Mouse (Mus musculus) embryonic facial prominence, embryonic 12.5 days (tissue): ENCODE measurements around the gene S1pr4. TPM values are rescaled to one million over a fixed set of nuclear protein-coding genes. Genes with fewer than 3 reads are reported as not detected.
A peak's percentile ranks its signal among the peaks of the same experiment; 100 is the strongest.

ENCODE experiments used
- ATAC-seq: fragments of 200-750 bp; cut with Nextera tagmentation; 2 replicates; pipeline ENCODE4 v1.8.0; 2017; ENCODE audit not compliant: insufficient number of reproducible peaks, insufficient read depth, low FRiP score, low TSS enrichment
- H3K27ac ChIP-seq: fragments of 300-500 bp; sonication (generic); 2 replicates; pipeline ENCODE4 v1.5.1; 2016; ENCODE audit warnings: mild to moderate bottlenecking
- H3K27me3 ChIP-seq: fragments of 300-500 bp; sonication (generic); 2 replicates; pipeline ENCODE4 v1.6.1; 2016; ENCODE audit warnings: mild to moderate bottlenecking, moderate library complexity
- H3K36me3 ChIP-seq: fragments of 300-500 bp; sonication (generic); 2 replicates; pipeline ENCODE4 v1.6.1; 2016; ENCODE audit warnings: mild to moderate bottlenecking
- H3K4me1 ChIP-seq: fragments of 300-500 bp; sonication (generic); 2 replicates; pipeline ENCODE4 v1.6.1; 2016
- H3K4me2 ChIP-seq: fragments of 300-500 bp; sonication (generic); replicated peaks from 2 replicates; pipeline ENCODE4 v1.6.1; 2016; ENCODE audit warnings: mild to moderate bottlenecking, moderate library complexity
- H3K4me3 ChIP-seq: fragments of 300-500 bp; sonication (generic); 2 replicates; pipeline ENCODE4 v1.5.1; 2016; ENCODE audit warnings: mild to moderate bottlenecking
- H3K9ac ChIP-seq: fragments of 300-500 bp; sonication (generic); 2 replicates; pipeline ENCODE4 v1.6.1; 2016; ENCODE audit warnings: mild to moderate bottlenecking, moderate library complexity
- H3K9me3 ChIP-seq: fragments of 300-500 bp; sonication (generic); 2 replicates; pipeline ENCODE4 v1.6.1; 2016; ENCODE audit warnings: mild to moderate bottlenecking, moderate library complexity
- WGBS: fragments of 180-500 bp; shearing (Covaris S2); methylation state at CpG from one replicate; pipeline ENCODE4 v1.1.7; 2016; 5-methylcytosine and 5-hydroxymethylcytosine counted together
- polyA plus RNA-seq: library from polyadenylated mRNA; unstranded; fragments of >200 nt; fragmentation: Nextera tagmentation; extraction: Ambion mirVana; gene quantifications from 2 replicates; pipeline ENCODE4 v1.2.1, GENCODE M21; 2016

Gene S1pr4
- polyA plus RNA-seq, 1 experiment from 2014 or later: 0.58 TPM

DNA sequence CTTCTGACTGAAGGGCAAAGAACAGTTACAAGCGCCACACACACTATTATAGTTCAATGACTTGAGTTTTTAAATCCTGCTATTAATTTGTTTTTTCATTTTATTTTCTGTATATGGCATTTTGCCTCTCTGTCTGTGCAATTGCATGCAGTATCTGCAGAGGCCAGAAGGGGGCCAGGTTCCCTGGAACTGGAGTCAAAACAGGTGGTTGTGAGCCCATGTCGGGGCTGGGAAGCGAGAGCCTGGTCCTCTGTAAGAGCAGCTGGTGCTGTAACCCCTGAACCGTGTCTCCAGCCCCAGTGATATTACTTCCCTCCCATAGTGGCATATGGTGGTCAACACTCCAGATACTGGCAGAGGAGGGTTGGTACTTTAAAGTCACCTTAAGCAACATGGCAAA, 18.6 kb upstream of the S1pr4 start:
- no peak overlapping the region for H3K27ac ChIP-seq
- ATAC-seq: no peak
- 11% methylated on average over 4 of the region's 4 CpGs for WGBS
- 0 out of 2 replicates have a peak, but pooled peaks cover 8% of the 10 kb centered on the region for H3K27me3 ChIP-seq
- no peak overlapping the region for H3K4me2 ChIP-seq
- H3K36me3 ChIP-seq: no peaks in the 10 kb centered on the region
- H3K4me1 ChIP-seq: no peaks in the 10 kb centered on the region
- no peak overlapping the region for H3K4me3 ChIP-seq
- H3K9ac ChIP-seq: no peak overlapping the region
- peaks cover 4% of the 10 kb centered on the region; the same call in 1 of the 2 replicates for H3K9me3 ChIP-seq

DNA sequence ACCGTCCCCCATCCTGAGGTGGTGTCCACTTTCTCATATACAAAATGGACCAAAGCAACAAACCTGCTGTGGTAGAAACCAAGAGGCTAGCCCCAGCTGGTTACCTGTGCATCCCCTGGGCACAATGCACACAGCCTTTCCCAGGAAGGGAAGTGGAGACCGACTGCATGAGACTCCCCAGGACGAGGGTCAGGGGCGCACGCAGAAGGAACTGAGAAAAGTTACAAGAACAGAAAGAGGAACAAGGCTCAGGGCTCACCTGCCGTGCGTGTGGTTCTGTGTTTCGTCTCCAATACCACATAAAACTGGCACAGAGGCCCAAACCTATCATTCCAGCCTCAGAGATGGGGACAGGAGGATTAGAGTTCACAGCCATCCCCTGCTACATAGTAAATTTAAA, 17.3 kb upstream of the S1pr4 start:
- H3K4me2 ChIP-seq: no peak overlapping the region
- WGBS: 77% methylated on average over 8 of the region's 8 CpGs
- no peak for ATAC-seq
- no peak overlapping the region for H3K27ac ChIP-seq
- H3K27me3 ChIP-seq: peaks cover 9% of the 10 kb centered on the region
- no peak overlapping the region for H3K9ac ChIP-seq
- 0 out of 2 replicates have a peak, but pooled peaks cover 2% of the 10 kb centered on the region for H3K4me1 ChIP-seq
- peaks cover 4% of the 10 kb centered on the region; the same call in 1 of the 2 replicates for H3K9me3 ChIP-seq
- H3K4me3 ChIP-seq: no peak overlapping the region
- H3K36me3 ChIP-seq: no peaks in the 10 kb centered on the region

DNA sequence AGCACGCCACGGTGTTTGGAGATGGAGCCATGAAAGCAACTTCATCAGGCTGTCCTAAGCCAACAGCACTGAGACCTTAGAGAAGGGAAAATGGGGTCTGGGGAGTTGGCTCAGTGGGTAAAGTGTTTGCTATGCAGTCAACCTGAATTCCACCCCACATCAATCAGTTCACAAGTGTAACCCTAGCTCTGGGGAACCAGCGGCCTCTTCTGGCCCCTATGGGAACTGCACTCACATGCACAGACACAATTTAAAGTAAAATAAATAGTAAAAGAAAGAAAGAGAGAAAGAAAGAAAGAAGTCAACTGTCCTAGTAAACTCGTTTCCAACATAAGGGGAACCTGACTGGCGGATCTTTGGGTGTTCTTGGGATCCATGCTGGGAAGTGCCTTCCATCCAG, 13.9 kb upstream of the S1pr4 start:
- Histone ChIP-seq H3K4me3 (no peak overlapping the region), H3K9ac (no peak overlapping the region), H3K36me3 (no peaks in the 10 kb centered on the region), H3K27ac (no peak overlapping the region), H3K4me1 (0 out of 2 replicates have a peak, but pooled peaks cover 6% of the 10 kb centered on the region), H3K9me3 (peaks cover 4% of the 10 kb centered on the region; the same call in 1 of the 2 replicates), H3K27me3 (peaks cover 18% of the 10 kb centered on the region), H3K4me2 (no peak overlapping the region)
- ATAC-seq: no peak
- WGBS: 89% methylated on average over 5 of the region's 5 CpGs

DNA sequence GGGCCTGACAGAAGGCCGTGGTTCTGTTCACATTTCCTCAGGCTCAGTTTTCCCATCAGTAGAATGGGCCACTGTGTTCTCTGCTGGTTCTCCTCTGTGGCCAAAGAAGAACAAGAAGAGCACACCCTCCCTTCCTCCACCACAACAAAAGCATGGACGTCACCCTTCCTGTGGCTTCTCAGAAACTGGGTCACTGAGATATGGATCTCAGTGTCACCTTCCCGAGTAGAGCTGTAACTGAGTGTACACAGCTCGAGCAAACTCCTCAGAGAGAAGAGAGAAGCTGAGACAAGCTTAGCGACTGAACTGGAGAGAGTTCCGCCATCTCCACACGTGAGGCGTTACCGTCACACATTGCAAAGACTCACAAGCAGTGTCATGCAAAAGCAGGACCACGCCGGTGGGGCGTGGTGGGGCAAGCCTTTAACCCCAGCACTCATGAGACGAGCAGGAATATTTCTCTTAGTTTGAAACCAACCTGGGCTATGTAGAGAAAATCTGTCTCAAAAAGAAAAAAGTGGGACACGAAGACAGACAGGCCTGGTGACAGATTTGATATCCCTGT, 10.4 kb upstream of the S1pr4 start:
- WGBS: 77% methylated on average over 14 of the region's 14 CpGs
- ATAC-seq: no peak
- Histone ChIP-seq H3K9ac (no peak overlapping the region), H3K4me2 (no peak overlapping the region), H3K4me1 (0 out of 2 replicates have a peak, but pooled peaks cover 6% of the 10 kb centered on the region), H3K27me3 (peaks cover 10% of the 10 kb centered on the region), H3K9me3 (peaks cover 4% of the 10 kb centered on the region; the same call in 1 of the 2 replicates), H3K4me3 (no peak overlapping the region), H3K27ac (no peak overlapping the region), H3K36me3 (no peaks in the 10 kb centered on the region)

DNA sequence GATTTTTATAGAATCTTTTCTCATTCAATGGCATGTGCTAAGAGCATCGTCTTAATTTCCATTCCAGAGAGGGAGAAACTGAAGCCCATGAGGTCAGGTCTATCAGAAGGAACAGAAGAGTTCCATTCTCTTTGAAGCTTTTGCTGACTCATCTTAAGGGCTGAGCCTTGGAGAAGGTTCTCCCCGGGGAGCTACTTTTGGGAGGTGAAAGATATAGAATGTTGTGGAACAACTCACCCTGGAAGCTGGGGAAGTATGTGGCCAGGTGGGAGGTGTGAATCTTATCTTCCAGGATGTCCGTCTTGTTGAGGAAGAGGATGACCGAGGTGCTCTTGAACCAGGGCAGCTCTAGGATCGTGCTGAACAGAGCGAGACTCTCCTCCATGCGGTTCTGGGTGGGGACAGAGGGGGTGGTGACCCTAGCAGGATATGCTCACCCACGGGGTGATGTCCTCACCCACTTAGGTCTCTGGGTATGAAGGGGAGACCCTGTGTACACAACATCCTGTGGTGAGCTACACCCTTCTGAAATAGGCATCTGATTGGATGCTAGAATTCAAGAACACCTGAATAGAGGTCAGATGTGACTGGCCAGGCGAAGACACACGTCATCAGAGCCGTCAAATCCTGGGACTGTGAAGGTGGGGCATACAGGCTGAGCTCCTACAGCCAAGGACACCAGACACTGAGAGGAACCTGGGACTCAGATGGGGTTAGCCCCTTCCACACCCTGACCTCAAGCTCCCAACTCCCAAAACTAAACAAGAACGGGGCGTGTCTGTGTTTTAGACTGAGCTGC, 8.0 kb upstream of the S1pr4 start:
- Histone ChIP-seq H3K9ac (no peak overlapping the region), H3K27me3 (peaks cover 19% of the 10 kb centered on the region), H3K27ac (no peak overlapping the region), H3K9me3 (no peaks in the 10 kb centered on the region), H3K4me2 (no peak overlapping the region), H3K4me3 (no peak overlapping the region), H3K4me1 (0 out of 2 replicates have a peak, but pooled peaks cover 6% of the 10 kb centered on the region), H3K36me3 (no peaks in the 10 kb centered on the region)
- no peak for ATAC-seq
- 75% methylated on average over 13 of the region's 13 CpGs for WGBS

DNA sequence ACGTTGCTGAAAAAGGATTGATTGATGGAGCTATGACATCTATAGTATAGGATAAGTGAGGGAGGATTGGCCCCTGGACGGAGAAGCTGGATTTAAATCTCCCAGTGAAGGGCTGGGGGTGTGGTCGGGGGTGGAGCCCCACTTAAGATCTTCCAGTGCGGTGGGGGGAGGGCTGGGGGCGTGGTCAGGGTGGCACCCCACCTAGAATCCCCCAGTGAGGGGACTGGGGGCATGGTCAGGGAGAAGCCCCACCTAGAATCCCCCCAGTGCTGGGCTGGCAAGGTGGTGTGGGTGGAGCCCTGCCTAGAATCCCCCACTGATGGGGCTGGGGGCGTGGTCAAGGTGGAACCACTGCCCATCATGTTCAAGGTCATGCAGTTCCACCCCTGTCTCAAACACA, 7.2 kb upstream of the S1pr4 start:
- no peak overlapping the region for H3K4me2 ChIP-seq
- 41% methylated on average over 6 of the region's 6 CpGs for WGBS
- H3K27me3 ChIP-seq: peaks cover 17% of the 10 kb centered on the region
- H3K36me3 ChIP-seq: no peaks in the 10 kb centered on the region
- H3K9me3 ChIP-seq: no peaks in the 10 kb centered on the region
- H3K4me1 ChIP-seq: 0 out of 2 replicates have a peak, but pooled peaks cover 3% of the 10 kb centered on the region
- no peak overlapping the region for H3K4me3 ChIP-seq
- H3K27ac ChIP-seq: no peak overlapping the region
- no peak overlapping the region for H3K9ac ChIP-seq
- ATAC-seq: no peak

DNA sequence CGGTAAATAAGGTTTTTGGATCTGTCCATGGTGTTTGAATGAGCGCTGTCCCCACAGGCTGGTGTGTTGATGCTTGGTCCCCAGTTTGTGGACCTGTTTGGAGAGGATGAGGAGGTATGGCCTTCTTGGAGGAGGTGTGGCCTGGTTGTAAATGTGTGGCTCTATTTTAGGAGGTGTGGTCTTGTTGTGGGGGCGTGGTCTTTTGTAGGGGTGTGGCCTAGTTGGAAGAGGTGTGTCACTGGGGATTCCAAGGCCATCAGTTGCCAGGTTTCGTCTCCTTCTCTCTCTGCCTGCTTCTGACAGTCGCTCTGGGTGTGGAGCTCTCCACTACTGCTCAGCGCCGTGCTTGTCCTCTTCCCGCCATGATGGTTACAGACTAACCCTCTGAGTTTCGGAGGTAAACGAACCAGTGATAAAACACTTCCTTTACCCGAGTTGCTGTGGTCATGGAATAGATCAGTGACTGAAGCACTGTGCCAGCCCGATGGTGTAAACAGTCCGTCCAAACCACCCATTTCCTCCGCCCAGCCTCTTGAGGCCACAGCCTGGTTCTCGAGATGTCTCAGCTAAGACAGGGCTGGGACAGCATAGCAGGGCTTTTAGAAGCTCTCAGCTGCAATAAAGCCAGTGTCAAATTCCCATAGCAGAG, 5.2 kb upstream of the S1pr4 start:
- WGBS: 80% methylated on average over 15 of the region's 15 CpGs
- no peak overlapping the region for H3K9ac ChIP-seq

DNA sequence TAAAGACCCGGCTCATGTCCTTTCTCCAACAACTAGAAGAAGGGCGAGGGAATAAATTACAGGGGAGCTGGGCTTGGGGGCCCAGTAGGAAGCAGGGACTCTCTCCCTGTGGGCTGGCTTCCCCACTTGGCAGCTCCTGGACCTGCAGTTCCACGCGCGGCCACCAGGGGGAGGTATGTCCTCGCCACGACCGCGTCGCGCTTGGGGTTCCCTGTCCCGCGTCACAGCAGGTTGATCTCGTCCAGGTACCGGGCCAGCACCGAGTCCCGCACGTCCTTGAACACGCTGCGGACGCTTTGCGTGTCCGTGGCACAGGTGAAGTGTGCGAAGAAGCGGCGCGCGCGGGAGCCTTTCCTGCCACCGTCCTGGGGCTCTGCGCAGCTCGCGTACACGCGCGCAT, 2.7 kb upstream of the S1pr4 start:
- no peak overlapping the region for H3K9ac ChIP-seq
- H3K36me3 ChIP-seq: no peaks in the 10 kb centered on the region
- H3K27ac ChIP-seq: no peak overlapping the region
- WGBS: 6% methylated on average over 36 of the region's 36 CpGs
- no peaks in the 10 kb centered on the region for H3K4me1 ChIP-seq
- H3K9me3 ChIP-seq: no peaks in the 10 kb centered on the region
- peak overlapping the region; percentile 57 for H3K4me2 ChIP-seq
- H3K27me3 ChIP-seq: peaks cover 9% of the 10 kb centered on the region
- H3K4me3 ChIP-seq: peak overlapping the region; percentile 31
- ATAC-seq: no peak; the same call in 1 of the 2 replicates

More for the DNA sequence above, 5.2 kb upstream of the S1pr4 start:
- H3K4me1 ChIP-seq: no peaks in the 10 kb centered on the region
- no peak for ATAC-seq
- H3K27ac ChIP-seq: no peak overlapping the region
- no peaks in the 10 kb centered on the region for H3K36me3 ChIP-seq
- peaks cover 11% of the 10 kb centered on the region for H3K27me3 ChIP-seq
- H3K9me3 ChIP-seq: no peaks in the 10 kb centered on the region
- H3K4me2 ChIP-seq: no peak overlapping the region
- H3K4me3 ChIP-seq: no peak overlapping the region

DNA sequence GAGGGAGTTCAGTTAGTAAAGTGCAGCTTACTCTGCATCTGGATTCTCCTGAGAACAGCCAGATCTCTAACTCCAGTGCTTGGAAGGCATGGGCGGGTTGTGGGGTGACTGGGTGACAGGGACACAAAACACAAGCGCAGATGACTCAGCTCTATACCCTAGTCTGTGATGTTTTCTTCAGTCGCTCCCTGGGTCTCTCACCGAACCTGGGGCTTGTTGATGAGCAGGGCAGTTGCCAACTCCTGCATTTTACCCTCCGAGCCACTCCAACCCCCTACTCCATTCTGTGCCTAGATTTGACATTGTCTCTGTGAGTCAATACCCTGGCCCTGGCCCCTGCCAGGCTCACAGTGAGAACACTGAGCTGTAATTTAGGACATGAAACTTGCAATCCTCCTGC, 1.9 kb upstream of the S1pr4 start:
- Histone ChIP-seq H3K4me2 (no peak overlapping the region), H3K4me3 (no peak overlapping the region), H3K9ac (no peak overlapping the region), H3K27me3 (peaks cover 9% of the 10 kb centered on the region), H3K4me1 (no peaks in the 10 kb centered on the region), H3K36me3 (no peaks in the 10 kb centered on the region), H3K27ac (no peak overlapping the region), H3K9me3 (no peaks in the 10 kb centered on the region)
- 78% methylated on average over 5 of the region's 5 CpGs for WGBS
- ATAC-seq: no peak

DNA sequence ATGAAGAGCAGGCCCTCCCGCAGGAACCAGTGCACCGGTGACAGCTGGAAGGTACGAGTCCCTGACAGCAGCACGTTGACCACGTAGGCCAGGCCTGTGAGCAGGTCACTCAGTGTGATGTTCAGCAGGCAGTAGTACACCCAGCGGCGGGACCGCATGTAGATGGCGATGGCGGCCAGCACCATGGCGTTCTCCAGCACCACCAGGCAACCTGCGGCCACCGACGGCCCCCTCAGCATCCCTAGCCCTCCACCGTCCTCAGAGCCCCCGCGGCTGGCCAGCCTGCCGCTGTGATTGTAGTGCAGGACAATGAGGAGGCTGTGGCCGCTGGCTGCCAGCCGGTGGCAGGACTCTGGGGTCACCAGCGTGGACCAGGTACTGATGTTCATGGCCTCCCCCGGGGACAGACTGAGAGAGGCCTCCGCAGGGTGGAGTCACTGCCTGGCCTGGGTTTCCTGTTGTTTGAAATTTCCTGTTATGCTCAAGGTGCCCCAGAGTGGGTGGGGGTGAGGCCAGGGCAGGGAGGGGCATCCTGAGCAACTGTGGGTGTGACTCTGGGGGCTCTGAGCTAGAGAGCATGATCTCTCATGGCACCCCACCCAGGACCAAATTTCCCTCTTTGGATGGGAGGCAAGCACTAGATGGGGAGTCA, 556 bp downstream of the S1pr4 start:
- Histone ChIP-seq H3K27ac (no peak overlapping the region), H3K9me3 (no peaks in the 10 kb centered on the region), H3K36me3 (no peaks in the 10 kb centered on the region), H3K9ac (no peak overlapping the region), H3K4me3 (no peak overlapping the region), H3K27me3 (peaks cover 9% of the 10 kb centered on the region; the same call in 1 of the 2 replicates), H3K4me1 (peaks cover 13% of the 10 kb centered on the region), H3K4me2 (no peak overlapping the region)
- WGBS: 74% methylated on average over 22 of the region's 23 CpGs
- no peak for ATAC-seq
